Mouse (Mus musculus): ENCODE measurements around the gene Col23a1. TPM values are rescaled to one million over a fixed set of nuclear protein-coding genes. Genes with fewer than 3 reads are reported as not detected.
"Not testable (repeated sequence)": the region's sequence is repeated elsewhere in the genome, so short reads cannot be mapped to it uniquely, and the experiment has no call there.

Col23a1 gene
- polyA plus RNA-seq, 1 experiment from 2014 or later, result 24.1 TPM

DNA sequence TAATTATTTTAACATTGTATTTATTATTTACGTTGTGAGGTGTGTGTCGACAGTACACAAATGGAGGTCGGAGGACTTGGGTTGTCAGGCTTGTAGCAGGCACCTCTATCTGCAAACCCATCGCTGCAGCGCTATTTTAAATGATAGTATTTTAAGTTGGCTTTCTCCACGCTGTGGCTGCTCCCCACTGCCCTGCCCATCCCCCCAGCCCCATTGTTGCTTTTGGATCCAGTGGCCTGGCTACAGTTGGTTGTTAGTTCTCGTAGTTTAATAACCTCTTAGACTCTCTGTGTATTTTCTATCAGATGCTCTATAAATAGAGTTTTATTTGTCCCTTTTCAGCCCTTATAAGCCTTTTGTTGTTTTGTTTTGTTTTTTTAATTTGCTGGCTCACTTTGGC, 48.7 kb downstream of the Col23a1 start:
- H3K27me3 ChIP-seq (ENCODE audit: low read depth, poor library complexity, severe bottlenecking), result no peaks in the 10 kb centered on the region
- no peaks in the 10 kb centered on the region for H3K36me3 ChIP-seq
- 81% methylated on average over 7 of the region's 7 CpGs for WGBS
- no peak overlapping the region for H3K27ac ChIP-seq
- DNase-seq (ENCODE audit: low spot score), result no peak
- peaks cover 19% of the 10 kb centered on the region for H3K4me1 ChIP-seq
- H3K9me3 ChIP-seq (replicated peaks), result no peaks in the 10 kb centered on the region
- H3K4me3 ChIP-seq, result no peak overlapping the region

DNA sequence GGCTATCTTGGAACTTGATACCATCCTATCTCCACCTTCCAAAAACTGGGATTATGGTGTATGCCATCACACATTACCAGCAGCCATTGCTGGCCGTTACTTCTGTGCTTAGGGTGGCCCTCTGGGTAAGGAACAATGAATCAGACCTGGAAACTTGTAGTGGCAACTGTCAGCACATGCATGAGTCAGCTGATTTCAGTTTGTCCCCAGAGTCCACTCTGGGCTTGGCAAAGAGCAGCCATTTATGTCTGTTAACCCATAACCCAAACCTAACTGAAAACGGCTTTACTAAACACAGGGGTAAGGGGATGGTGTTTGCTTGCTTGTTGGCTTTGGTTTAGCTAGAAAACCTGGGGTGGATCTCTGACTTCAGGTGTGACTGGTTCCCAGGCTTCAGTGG, 51.4 kb downstream of the Col23a1 start:
- no peak overlapping the region for H3K27ac ChIP-seq
- H3K4me3 ChIP-seq, result no peak overlapping the region
- no peaks in the 10 kb centered on the region for H3K9me3 ChIP-seq (replicated peaks)
- no peaks in the 10 kb centered on the region for H3K27me3 ChIP-seq (ENCODE audit: low read depth, poor library complexity, severe bottlenecking)
- WGBS, result 62% methylated on average over 2 of the region's 2 CpGs
- DNase-seq (ENCODE audit: low spot score), result no peak
- H3K4me1 ChIP-seq, result peaks cover 23% of the 10 kb centered on the region
- H3K36me3 ChIP-seq, result no peaks in the 10 kb centered on the region

GRCm38 (mm10) chr11:51342776-51343175, 53.1 kb downstream of the Col23a1 start:
- no peak overlapping the region for H3K4me3 ChIP-seq
- H3K27me3 ChIP-seq (ENCODE audit: low read depth, poor library complexity, severe bottlenecking), result no peaks in the 10 kb centered on the region
- no peak overlapping the region for H3K27ac ChIP-seq
- 91% methylated on average over 6 of the region's 6 CpGs for WGBS
- no peaks in the 10 kb centered on the region for H3K9me3 ChIP-seq (replicated peaks)
- H3K36me3 ChIP-seq, result no peaks in the 10 kb centered on the region
- peaks cover 33% of the 10 kb centered on the region for H3K4me1 ChIP-seq
- DNase-seq (ENCODE audit: low spot score), result no peak

DNA sequence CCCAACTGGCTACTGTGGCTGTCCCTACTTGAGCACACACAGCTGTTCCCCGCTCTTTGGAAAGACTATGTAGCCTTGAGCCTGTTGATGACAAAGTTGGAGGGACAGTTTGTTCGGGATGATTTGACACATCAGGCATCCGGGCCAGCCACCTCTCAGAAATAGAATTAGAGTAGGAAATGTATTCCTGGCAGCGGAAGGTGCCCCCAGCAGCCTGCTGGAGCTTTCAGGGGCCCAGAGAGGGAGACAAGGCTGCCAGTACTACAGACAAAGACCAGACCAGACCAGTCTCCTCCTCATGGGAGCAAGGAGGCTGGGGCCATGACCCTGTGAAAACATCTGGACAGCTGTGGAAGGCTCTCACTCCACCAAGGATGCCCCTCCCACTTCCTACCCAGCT, 53.6 kb downstream of the Col23a1 start:
- no peak for DNase-seq (ENCODE audit: low spot score)
- Histone ChIP-seq H3K36me3 (no peaks in the 10 kb centered on the region), H3K4me3 (no peak overlapping the region), H3K4me1 (peaks cover 29% of the 10 kb centered on the region), H3K27ac (peak overlapping the region; percentile 44; the same call in 1 of the 2 replicates), H3K9me3 (replicated peaks) (no peaks in the 10 kb centered on the region), H3K27me3 (ENCODE audit: low read depth, poor library complexity, severe bottlenecking) (no peaks in the 10 kb centered on the region)
- 75% methylated on average over 4 of the region's 4 CpGs for WGBS

GRCm38 (mm10) chr11:51343728-51344289, 54.1 kb downstream of the Col23a1 start:
- no peak for DNase-seq (ENCODE audit: low spot score)
- 85% methylated on average over 5 of the region's 5 CpGs for WGBS
- H3K4me3 ChIP-seq, result no peak overlapping the region
- no peaks in the 10 kb centered on the region for H3K9me3 ChIP-seq (replicated peaks)
- peaks cover 25% of the 10 kb centered on the region for H3K4me1 ChIP-seq
- H3K36me3 ChIP-seq, result no peaks in the 10 kb centered on the region
- H3K27ac ChIP-seq, result peak overlapping the region; percentile 44; the same call in 1 of the 2 replicates
- H3K27me3 ChIP-seq (ENCODE audit: low read depth, poor library complexity, severe bottlenecking), result no peaks in the 10 kb centered on the region

DNA sequence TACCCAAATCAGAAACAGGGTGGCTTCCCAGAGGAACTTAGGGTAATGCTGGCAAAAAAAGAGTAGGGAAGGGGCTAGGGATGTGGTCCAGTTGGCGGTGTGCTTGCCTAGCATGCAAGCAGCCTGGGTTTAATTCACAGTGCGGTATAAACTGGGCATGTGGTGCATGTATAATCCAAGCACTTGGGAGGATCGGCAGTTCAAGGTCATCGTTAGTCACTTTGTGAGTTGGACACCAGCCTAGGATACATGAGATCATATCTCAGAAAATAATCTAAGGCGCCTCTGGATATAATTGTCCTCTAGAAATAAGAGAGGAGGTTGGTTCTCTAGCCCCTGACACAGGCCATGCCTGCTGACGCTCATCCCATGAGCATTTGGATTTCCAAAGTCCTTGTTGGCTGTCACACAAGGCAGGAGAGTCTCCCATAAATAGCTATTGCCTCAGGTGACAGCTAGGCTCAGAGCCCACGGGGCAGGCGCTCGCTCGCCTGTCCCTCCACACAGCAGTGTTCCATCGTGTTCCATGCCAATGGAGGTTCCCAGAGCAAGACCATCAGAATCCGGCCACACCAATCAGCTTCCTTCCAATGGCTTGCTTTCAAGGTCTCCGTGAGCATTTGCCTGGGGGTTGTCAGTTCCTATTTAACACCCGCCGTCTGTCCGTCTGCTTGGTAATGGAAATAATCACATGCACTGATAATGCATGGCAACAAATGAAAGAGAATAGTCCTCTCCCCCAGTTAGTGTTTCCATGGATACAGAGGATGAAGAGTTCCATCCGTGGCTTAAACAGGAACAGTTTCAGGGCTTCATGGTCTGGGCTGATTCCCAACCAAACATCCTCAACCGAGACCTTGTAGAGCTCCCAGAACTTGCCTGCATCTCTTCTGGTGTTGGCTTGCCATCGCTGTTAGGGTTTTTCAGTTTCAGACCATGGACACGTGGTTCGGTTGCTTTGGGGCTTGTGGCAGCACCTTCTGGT, 56.1 kb downstream of the Col23a1 start:
- 93% methylated on average over 21 of the region's 21 CpGs for WGBS
- Histone ChIP-seq H3K4me3 (no peak overlapping the region), H3K27me3 (ENCODE audit: low read depth, poor library complexity, severe bottlenecking) (no peaks in the 10 kb centered on the region), H3K9me3 (replicated peaks) (no peaks in the 10 kb centered on the region), H3K4me1 (peaks cover 35% of the 10 kb centered on the region), H3K36me3 (no peaks in the 10 kb centered on the region), H3K27ac (no peak overlapping the region)
- no peak for DNase-seq (ENCODE audit: low spot score)

DNA sequence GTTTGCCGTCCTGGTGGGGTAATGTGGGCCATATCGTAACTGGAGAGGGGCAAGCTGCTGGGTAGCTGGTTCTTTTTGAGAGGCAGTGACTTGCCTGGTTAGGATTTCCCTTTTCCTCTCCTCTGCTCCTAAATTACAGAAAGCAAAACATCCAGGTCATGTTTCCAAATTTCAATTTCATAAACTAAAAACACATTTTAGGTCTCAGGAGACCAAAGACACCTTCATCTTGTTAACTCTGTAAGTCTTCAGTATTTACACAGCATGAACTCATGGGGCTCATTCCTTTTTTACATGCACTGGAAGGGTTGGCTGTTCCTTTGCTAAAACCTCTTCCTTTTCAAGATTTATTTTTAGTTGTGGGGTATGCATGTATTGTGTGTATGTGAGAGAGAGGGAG, 58.0 kb downstream of the Col23a1 start:
- Histone ChIP-seq H3K36me3 (no peaks in the 10 kb centered on the region), H3K4me1 (peaks cover 50% of the 10 kb centered on the region), H3K4me3 (no peak overlapping the region), H3K27me3 (ENCODE audit: low read depth, poor library complexity, severe bottlenecking) (no peaks in the 10 kb centered on the region), H3K27ac (0 out of 2 replicates have a peak overlapping the region, but pooled peaks have one; percentile 2), H3K9me3 (replicated peaks) (no peaks in the 10 kb centered on the region)
- no peak for DNase-seq (ENCODE audit: low spot score)
- 74% methylated on average over 2 of the region's 2 CpGs for WGBS

DNA sequence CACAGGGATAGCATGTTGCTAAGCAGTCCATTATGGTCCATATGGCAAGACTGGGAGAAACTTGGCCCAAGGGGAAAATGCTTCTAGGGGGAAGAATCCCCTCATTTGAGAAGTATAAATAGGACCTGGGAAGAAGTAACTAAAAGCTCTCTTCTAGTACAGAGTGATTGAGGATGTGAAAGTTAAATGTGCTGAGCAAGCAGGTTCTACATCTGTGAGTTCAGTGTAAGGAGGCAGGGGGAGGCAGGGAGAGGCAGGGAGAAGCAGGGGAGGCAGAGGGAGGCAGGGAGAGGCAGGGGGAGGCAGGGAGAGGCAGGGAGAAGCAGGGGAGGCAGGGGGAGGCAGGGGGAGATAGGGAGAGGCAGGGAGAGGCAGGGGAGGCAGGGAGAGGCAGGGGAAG, 59.9 kb downstream of the Col23a1 start:
- no peak overlapping the region for H3K4me3 ChIP-seq
- no peaks in the 10 kb centered on the region for H3K9me3 ChIP-seq (replicated peaks)
- no peaks in the 10 kb centered on the region for H3K27me3 ChIP-seq (ENCODE audit: low read depth, poor library complexity, severe bottlenecking)
- peaks cover 37% of the 10 kb centered on the region for H3K4me1 ChIP-seq
- no peak for DNase-seq (ENCODE audit: low spot score)
- H3K36me3 ChIP-seq, result no peaks in the 10 kb centered on the region
- H3K27ac ChIP-seq, result no peak overlapping the region

DNA sequence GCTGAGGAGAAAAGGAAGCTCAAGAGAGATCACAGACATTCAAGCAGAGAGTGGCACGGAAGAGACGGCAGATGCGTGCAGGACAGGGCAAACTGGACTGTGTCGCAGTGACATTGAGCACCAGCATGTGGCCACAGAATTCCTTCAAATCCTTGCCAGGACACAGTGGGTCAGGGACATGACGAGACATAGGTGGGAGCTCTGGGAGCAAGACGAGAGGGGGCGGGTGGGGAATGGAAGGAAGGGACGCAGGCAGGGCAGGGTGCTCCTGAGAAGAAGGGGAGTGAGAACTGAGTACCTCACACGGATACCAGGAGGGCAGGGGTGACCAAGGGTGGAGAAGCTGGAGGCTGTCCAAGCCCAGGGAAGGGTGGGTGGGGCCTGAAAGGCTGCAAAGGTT, 61.4 kb downstream of the Col23a1 start:
- no peak overlapping the region for H3K4me3 ChIP-seq
- peak overlapping the region; percentile 30; the same call in 1 of the 2 replicates for H3K27ac ChIP-seq
- no peak for DNase-seq (ENCODE audit: low spot score)
- H3K36me3 ChIP-seq, result no peaks in the 10 kb centered on the region
- H3K4me1 ChIP-seq, result peaks cover 37% of the 10 kb centered on the region
- 82% methylated on average over 9 of the region's 9 CpGs for WGBS
- no peaks in the 10 kb centered on the region for H3K9me3 ChIP-seq (replicated peaks)
- no peaks in the 10 kb centered on the region for H3K27me3 ChIP-seq (ENCODE audit: low read depth, poor library complexity, severe bottlenecking)

DNA sequence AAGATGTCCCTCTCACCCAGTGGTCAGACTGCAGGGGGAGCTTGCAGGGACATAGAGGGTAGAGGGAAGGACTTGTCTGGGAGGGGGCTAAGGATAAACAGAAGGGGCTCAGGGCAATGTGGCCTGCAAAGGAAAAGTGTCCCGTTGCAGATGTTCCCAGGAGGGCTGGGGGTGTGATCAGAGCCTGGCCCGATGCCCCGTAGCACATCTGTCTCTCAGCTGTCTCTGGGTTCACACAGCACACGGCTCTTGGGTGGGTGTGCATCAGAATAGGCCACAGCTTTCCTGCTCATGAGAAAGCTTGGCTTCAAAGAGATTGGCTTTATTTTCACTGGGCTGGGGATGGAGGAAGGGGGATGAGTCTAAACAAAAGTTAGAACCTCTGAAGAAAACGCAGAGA, 62.1 kb downstream of the Col23a1 start:
- WGBS, result 43% methylated on average over 5 of the region's 5 CpGs
- peak overlapping the region; percentile 30; the same call in 1 of the 2 replicates for H3K27ac ChIP-seq
- H3K4me1 ChIP-seq, result peaks cover 35% of the 10 kb centered on the region

DNA sequence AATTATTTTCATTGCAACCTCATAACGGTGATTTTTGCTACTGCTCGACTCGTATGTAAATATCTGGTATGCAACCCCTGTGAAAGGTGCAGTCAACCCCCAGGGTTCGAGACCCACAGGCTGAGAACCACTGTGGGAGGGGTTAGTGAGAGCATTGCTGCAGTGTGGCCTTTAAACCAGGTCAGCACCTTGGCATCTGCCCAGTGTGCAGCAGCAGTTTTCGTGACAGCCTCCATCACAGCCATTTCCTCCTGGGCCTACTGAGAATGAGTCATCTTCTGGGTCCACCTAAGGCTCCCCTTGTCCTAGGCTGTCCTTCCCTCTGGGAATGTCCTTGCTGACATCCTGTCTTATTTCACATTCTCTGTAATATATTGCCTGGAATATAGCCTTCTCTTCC, 64.0 kb downstream of the Col23a1 start:
- no peaks in the 10 kb centered on the region for H3K27me3 ChIP-seq (ENCODE audit: low read depth, poor library complexity, severe bottlenecking)
- no peaks in the 10 kb centered on the region for H3K36me3 ChIP-seq
- no peak for DNase-seq (ENCODE audit: low spot score)
- no peak overlapping the region for H3K27ac ChIP-seq
- H3K4me3 ChIP-seq, result no peak overlapping the region
- 84% methylated on average over 5 of the region's 5 CpGs for WGBS
- peaks cover 24% of the 10 kb centered on the region for H3K4me1 ChIP-seq
- no peaks in the 10 kb centered on the region for H3K9me3 ChIP-seq (replicated peaks)

More for the DNA sequence above, 62.1 kb downstream of the Col23a1 start:
- H3K27me3 ChIP-seq (ENCODE audit: low read depth, poor library complexity, severe bottlenecking), result no peaks in the 10 kb centered on the region
- no peaks in the 10 kb centered on the region for H3K9me3 ChIP-seq (replicated peaks)
- H3K4me3 ChIP-seq, result no peak overlapping the region
- no peak for DNase-seq (ENCODE audit: low spot score)
- H3K36me3 ChIP-seq, result no peaks in the 10 kb centered on the region

DNA sequence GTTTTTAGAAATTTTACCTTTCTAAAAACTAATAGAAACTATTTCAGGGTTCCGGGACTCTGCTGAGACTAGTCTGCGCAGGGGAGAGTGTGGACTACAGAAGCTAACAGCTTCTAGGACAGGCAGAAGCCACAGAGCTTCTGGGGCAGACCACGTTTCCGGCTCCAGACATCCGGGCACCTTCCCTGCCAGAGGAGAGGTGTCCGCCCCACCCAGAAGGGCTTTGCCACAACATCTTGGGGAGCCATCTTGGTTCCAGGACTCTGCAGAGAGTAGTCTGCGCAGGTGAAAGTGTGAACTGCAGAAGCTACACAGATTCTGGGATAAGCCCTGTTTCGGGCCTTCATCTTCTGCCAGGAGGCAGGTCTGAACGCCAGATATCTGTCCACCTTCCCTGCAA, 69.3 kb downstream of the Col23a1 start:
- WGBS, result 94% methylated on average over 9 of the region's 9 CpGs
- not testable (repeated sequence) for DNase-seq (ENCODE audit: low spot score); H3K27me3 ChIP-seq (ENCODE audit: low read depth, poor library complexity, severe bottlenecking)

DNA sequence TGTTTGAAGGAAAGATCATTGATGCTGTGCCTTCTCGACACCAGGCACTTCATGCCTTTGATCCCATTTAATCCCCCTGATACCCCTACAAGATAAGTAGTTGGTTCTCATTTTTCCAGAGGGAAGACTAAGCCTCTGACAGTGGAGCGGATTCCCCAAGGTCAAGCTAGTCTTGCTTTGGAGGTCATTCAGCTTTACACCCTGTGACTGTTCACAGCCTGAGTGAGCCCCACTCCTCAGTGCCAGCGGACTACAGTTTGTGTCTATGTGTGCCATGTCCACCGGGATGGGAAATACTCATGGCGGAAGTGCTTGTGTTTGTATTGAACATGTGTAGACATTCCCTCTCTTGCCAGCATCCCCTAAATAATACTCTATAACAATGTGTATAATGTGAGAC, 74.6 kb downstream of the Col23a1 start:
- Histone ChIP-seq H3K9me3 (replicated peaks) (no peaks in the 10 kb centered on the region), H3K27me3 (ENCODE audit: low read depth, poor library complexity, severe bottlenecking) (no peaks in the 10 kb centered on the region), H3K4me3 (no peak overlapping the region), H3K4me1 (no peaks in the 10 kb centered on the region), H3K36me3 (no peaks in the 10 kb centered on the region), H3K27ac (no peak overlapping the region)
- WGBS, result 83% methylated on average over 5 of the region's 5 CpGs
- DNase-seq (ENCODE audit: low spot score), result no peak

More for the DNA sequence above, 69.3 kb downstream of the Col23a1 start:
- not testable (repeated sequence) for H3K4me3 ChIP-seq; H3K9me3 ChIP-seq (replicated peaks); H3K4me1 ChIP-seq; H3K36me3 ChIP-seq; H3K27ac ChIP-seq
